Mouse (Mus musculus): Measurements from ENCODE around the gene Rad51. TPM values are rescaled to one million over a fixed set of nuclear protein-coding genes. Genes with fewer than 3 reads are reported as not detected.

Rad51 gene
- polyA plus RNA-seq, 1 experiment from 2014 or later, result 41.2 TPM

DNA sequence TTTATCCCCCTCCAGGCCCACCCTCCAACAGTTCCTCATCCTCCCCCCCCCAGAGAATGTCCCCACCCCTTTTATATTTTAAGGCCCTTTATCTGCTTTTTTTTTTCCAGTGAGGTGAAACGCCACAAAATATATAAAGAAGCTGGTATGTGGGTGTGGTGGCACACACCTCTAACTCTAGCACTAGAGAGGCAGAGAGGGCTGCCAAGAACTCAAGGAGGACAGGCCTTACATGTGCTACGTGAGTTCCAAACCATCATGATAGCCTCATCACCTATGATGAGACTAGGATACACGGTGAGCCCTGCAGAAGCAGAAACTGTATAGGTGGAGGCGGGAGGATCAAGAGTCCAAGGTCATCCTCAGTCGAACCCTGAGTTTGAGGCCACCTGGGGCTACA, 78.4 kb downstream of the Rad51 start:
- Histone ChIP-seq H3K27ac (ENCODE audit: low read length) (no peak overlapping the region), H3K36me3 (ENCODE audit: control insufficient read depth, insufficient read depth, low read length) (no peaks in the 10 kb centered on the region), H3K9ac (ENCODE audit: low read depth, low read length) (no peak overlapping the region), H3K4me3 (ENCODE audit: low read length) (no peak overlapping the region), H3K4me2 (ENCODE audit: low read depth, low read length) (no peak overlapping the region), H3K9me3 (ENCODE audit: control insufficient read depth, low read length) (no peaks in the 10 kb centered on the region), H3K4me1 (ENCODE audit: control insufficient read depth, insufficient read depth, low read length) (peaks cover 7% of the 10 kb centered on the region; the same call in 1 of the 2 replicates), H3K27me3 (replicated peaks; ENCODE audit: control insufficient read depth, insufficient read depth, low read length) (no peaks in the 10 kb centered on the region)
- no peak for ATAC-seq
- WGBS, result 75% methylated on average over 5 of the region's 5 CpGs

DNA sequence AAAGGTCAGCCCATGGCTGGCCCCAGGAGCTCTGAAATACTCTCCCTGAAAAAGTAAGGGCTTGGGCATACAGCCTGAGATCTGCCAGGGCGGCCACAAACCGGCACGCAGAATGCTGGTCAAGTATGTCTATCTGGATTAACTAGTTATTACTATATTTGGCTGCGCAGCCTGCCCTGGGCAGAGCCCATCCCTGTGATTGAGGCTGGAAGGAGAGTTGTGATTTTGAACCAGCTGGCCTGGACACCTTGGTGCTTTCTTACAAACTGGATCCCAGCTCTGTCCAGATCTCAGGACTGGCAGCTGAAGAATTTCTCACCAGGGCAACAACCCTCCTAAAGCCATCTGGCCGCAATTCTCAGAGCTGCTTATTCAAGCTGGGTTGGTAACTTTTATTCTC, 81.5 kb downstream of the Rad51 start:
- Histone ChIP-seq H3K9ac (ENCODE audit: low read depth, low read length) (no peak overlapping the region), H3K27ac (ENCODE audit: low read length) (no peak overlapping the region), H3K4me3 (ENCODE audit: low read length) (no peak overlapping the region)

DNA sequence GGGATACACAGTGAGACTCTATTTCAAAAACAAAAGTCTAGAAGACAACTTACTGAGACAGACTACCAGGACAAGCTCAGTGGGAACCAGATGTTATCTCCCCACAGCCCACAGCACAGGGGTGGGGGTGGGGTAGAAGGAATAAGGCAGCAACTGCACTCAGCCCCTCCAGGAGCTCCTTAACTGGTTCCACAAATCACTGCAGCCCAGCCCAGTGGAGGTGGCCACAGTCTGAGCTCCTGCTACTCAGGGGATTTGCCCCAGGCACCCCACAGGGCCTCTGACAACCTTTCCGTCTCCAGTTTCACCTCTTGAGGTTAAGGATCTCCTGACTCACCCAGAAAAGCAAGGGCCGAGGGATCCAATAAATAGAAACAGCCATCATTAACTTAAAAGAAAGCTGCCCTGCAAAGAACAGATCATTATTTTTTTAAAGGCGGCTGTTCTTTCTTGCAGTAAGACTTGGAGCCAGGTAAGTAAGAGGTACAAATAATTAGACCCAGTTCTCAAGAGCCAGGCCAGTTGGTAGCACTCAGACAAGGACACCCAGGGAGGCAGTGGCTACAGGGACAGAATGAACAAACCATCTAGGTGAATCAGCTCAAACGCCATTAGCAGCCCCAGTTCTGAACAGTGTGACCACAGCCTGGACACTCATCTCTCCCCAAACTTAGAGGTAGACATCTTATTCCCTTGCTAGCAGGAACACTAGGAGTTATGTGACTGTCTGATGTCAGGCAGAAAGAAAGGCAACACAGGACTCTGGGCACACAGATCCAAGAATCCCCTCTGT, 83.9 kb downstream of the Rad51 start:
- Histone ChIP-seq H3K27me3 (replicated peaks; ENCODE audit: control insufficient read depth, insufficient read depth, low read length) (no peaks in the 10 kb centered on the region), H3K4me2 (ENCODE audit: low read depth, low read length) (no peak overlapping the region), H3K9me3 (ENCODE audit: control insufficient read depth, low read length) (no peaks in the 10 kb centered on the region), H3K27ac (ENCODE audit: low read length) (no peak overlapping the region), H3K4me3 (ENCODE audit: low read length) (no peak overlapping the region), H3K4me1 (ENCODE audit: control insufficient read depth, insufficient read depth, low read length) (0 out of 2 replicates have a peak, but pooled peaks cover 6% of the 10 kb centered on the region), H3K36me3 (ENCODE audit: control insufficient read depth, insufficient read depth, low read length) (no peaks in the 10 kb centered on the region), H3K9ac (ENCODE audit: low read depth, low read length) (no peak overlapping the region)
- ATAC-seq, result no peak
- WGBS, result 49% methylated on average over 4 of the region's 4 CpGs

More for the DNA sequence above, 81.5 kb downstream of the Rad51 start:
- ATAC-seq, result no peak
- Histone ChIP-seq H3K4me2 (ENCODE audit: low read depth, low read length) (no peak overlapping the region), H3K27me3 (replicated peaks; ENCODE audit: control insufficient read depth, insufficient read depth, low read length) (no peaks in the 10 kb centered on the region), H3K4me1 (ENCODE audit: control insufficient read depth, insufficient read depth, low read length) (peaks cover 8% of the 10 kb centered on the region; the same call in 1 of the 2 replicates), H3K36me3 (ENCODE audit: control insufficient read depth, insufficient read depth, low read length) (no peaks in the 10 kb centered on the region), H3K9me3 (ENCODE audit: control insufficient read depth, low read length) (no peaks in the 10 kb centered on the region)
- WGBS, result 81% methylated on average over 5 of the region's 5 CpGs

Other genes starting within 250 kb of the Rad51 start
- 3.6 and 4.9 TPM in 2 replicates for gene Bahd1, start 212.4 kb upstream of the Rad51 start, polyA plus RNA-seq (2015; fragmentation: Nextera tagmentation; extraction: Ambion mirVana)
- gene Chst14, start 186.3 kb upstream of the Rad51 start, polyA plus RNA-seq (2015; fragmentation: Nextera tagmentation; extraction: Ambion mirVana), result 16.1 and 16.6 TPM in 2 replicates
- gene Ccdc32, start 83.4 kb upstream of the Rad51 start, polyA plus RNA-seq (2015; fragmentation: Nextera tagmentation; extraction: Ambion mirVana), result 37.6 and 39.9 TPM in 2 replicates
- gene Rpusd2, start 78.0 kb upstream of the Rad51 start, polyA plus RNA-seq (2015; fragmentation: Nextera tagmentation; extraction: Ambion mirVana), result 3.9 TPM in 2 replicates
- 28.3 and 37.8 TPM in 2 replicates for gene Knl1, start 65.7 kb upstream of the Rad51 start, polyA plus RNA-seq (2015; fragmentation: Nextera tagmentation; extraction: Ambion mirVana)
- 63.9 and 73.2 TPM in 2 replicates for gene Rmdn3, start 44.2 kb downstream of the Rad51 start, polyA plus RNA-seq (2015; fragmentation: Nextera tagmentation; extraction: Ambion mirVana)
- gene Gchfr, start 55.0 kb downstream of the Rad51 start, polyA plus RNA-seq (2015; fragmentation: Nextera tagmentation; extraction: Ambion mirVana), result 41.2 and 51.9 TPM in 2 replicates
- 0.15 and 0.31 TPM in 2 replicates for gene Gm14137, start 61.7 kb downstream of the Rad51 start, polyA plus RNA-seq (2015; fragmentation: Nextera tagmentation; extraction: Ambion mirVana)
- gene Zfyve19, start 95.8 kb downstream of the Rad51 start, polyA plus RNA-seq (2015; fragmentation: Nextera tagmentation; extraction: Ambion mirVana), result 69.1 and 69.8 TPM in 2 replicates
- gene Dnajc17, start 96.0 kb downstream of the Rad51 start, polyA plus RNA-seq (2015; fragmentation: Nextera tagmentation; extraction: Ambion mirVana), result 10.3 and 14.9 TPM in 2 replicates
- gene Ppp1r14d, start 117.1 kb downstream of the Rad51 start, polyA plus RNA-seq (2015; fragmentation: Nextera tagmentation; extraction: Ambion mirVana), result 30.1 and 35.2 TPM in 2 replicates
- 114 and 132 TPM in 2 replicates for gene Spint1, start 124.6 kb downstream of the Rad51 start, polyA plus RNA-seq (2015; fragmentation: Nextera tagmentation; extraction: Ambion mirVana)
- 3.9 and 4.1 TPM in 2 replicates for gene Rhov, start 158.5 kb downstream of the Rad51 start, polyA plus RNA-seq (2015; fragmentation: Nextera tagmentation; extraction: Ambion mirVana)
- 25.5 and 29.6 TPM in 2 replicates for gene Vps18, start 175.9 kb downstream of the Rad51 start, polyA plus RNA-seq (2015; fragmentation: Nextera tagmentation; extraction: Ambion mirVana)
- gene Dll4, start 213.0 kb downstream of the Rad51 start, polyA plus RNA-seq (2015; fragmentation: Nextera tagmentation; extraction: Ambion mirVana), result 8.4 and 8.7 TPM in 2 replicates
- gene Chac1, start 238.4 kb downstream of the Rad51 start, polyA plus RNA-seq (2015; fragmentation: Nextera tagmentation; extraction: Ambion mirVana), result 2.7 and 6.0 TPM in 2 replicates